Mouse (Mus musculus): ENCODE measurements around the gene Pip5k1c.

- TF ChIP-seq CTCF (IDR thresholded peaks at IDR 0.05; ENCODE audit: borderline replicate concordance, control insufficient read depth, extremely low read depth, insufficient read depth, low read length, poor library complexity) (no peak), POLR2A (IDR thresholded peaks at IDR 0.05; ENCODE audit: control insufficient read depth, extremely low read depth, insufficient read depth, low read length, poor library complexity) (no peak)
Measured at GRCm38 (mm10) chr10:81365073-81365472, 72.3 kb downstream of the Pip5k1c start.
